Mouse (Mus musculus) gastrocnemius, adult 18-20 months (tissue): ENCODE data around the gene Rftn1. TPM values are rescaled to one million over a fixed set of nuclear protein-coding genes. Genes with fewer than 3 reads are reported as not detected.

Experiments
- DNase-seq: peaks from one replicate; pipeline ENCODE4 v3.0.0; 2021; ENCODE audit warnings: low spot score
- total RNA-seq, 2 experiments: library from RNA; stranded (reverse); gene quantifications; 2 replicates each; pipeline ENCODE4 v1.2.3; 2021

The Rftn1 gene
- total RNA-seq, 2 experiments from 2014 or later, result 10.3 to 10.6 TPM

DNA sequence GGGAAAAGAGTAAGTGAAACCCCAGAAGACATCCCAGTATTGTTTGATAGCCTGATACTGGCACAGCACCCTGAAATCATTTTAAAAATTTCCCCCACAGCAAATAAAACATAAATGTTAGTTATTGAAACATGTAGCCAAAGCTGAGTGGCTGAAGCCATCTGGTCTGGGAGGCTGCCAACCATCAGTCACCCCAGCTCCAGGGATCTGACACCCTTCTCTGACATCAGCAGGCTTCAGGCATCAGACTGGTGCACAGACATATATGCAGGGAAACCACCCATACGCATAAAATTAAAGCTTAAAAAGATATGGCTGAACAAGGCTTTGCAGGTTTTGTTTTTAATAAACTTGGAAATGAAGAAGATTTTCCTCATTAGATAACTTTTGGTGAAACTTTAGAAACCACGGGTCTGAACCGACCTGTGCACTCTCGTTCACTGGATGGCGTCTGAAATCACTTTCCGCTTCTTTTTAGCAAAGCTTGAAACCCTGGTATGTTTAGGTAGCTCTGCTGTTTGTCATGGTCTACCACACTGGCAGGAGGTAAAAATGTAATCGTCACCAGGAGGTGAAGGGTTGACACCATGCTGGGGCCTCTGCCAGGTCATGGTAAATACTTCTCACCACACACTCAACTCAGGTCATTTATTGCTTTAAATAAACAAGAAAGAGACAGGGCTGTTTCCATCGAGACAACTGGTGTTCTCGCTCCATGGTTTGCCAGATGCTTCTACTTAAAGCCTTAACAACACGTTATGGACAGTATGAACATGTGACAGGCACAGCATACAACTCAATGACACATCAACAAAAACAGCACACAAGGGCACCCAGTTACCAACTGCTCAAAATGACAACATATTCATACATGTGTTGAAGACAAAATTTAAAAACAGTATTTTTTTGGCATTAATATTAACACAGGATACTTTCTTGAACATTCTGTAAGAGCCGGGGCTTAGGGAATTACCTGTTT is 197.6 kb downstream of the Rftn1 start:
- DNase-seq, result no peak

DNA sequence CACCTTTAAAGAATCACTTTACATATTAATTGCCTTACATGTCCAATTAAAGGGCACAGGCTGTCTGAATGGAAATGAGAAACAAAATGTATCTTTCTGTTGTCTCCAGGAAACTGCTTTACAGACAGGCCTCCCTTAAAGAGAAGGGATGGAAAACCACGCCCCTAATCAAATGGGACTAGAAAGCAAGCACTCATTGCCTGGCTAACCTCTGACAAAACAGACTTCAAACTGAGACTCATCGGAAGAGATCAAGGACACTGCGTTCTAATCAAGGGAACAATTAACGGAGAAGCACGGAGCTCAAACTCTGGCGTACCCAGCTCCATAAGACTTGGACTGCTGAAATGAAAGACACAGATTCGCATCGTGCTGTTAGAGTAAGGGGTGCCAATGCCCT is 200.9 kb downstream of the Rftn1 start:
- DNase-seq, result no peak

DNA sequence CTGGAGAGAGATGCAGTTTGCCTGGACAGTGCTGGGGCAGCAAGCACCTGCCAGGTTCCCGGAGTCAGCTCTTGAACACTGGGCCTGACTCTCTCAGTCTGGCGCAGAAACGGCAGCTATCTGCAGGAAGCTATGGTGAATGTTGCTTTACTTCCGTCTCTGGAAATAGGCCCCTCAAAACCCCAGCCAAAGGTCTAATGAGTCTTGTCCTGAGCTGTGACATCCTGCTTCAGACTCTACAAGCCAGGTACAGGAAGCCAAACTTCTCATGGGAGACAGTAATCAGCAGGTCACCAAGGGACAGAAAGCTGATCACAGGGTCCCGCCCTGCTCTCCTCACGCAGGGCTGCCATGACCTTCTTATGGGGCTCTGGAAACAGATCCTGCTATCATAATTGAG is 203.4 kb downstream of the Rftn1 start:
- DNase-seq, result no peak

DNA sequence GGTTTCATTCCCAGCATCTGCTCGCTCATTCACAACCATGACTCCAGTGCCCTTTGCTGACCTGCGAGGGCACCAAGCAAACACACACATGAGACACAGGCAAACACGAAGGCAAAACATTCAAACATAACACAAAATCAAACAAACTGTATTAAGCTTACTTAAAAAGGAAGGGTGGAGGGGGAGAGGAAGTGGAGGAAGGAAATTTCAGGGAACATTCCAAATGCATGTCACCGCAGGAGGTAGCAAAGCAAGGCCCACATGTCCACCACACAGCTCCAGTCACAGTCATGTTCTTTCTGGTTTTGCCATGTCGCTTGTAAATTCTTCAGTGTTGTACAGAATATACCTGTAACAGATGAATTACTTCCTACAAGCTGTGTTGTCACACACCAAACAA is 207.0 kb downstream of the Rftn1 start:
- no peak for DNase-seq

DNA sequence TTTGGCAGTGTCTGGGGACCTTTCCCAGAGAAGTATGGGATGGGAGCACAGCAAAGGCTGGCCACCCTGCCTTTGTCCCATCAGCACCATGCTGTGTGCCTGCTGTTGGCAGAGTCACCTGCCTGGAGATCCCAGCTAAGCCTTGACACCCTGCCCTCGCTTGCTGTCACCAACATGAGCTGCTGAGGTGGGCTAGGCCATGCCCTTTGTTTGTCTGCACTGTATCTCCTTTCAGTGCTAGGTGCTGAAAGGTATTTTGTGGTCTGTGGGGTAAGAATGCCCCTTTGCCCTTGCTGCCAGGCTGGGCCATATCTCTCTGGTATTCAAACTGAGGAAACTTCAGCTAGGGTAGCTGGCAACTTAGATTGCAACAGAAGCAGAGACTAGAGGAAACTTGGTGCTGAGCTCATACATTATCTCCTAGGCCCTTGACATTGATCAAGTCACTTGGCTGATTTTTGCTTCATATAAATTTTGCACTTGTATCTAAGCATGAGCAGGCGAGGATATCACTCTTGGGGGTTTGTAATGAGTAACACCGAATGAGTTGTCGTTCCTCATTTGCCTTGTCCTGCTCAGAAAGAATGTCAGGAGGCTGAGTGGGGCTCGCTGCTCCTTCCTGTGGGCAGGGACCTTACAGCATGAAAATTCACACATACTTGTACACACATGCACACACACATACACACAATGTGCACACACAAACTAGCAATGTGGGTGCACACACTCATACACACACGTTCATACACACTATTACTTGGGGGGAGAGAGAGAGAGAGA is 207.7 kb downstream of the Rftn1 start:
- no peak for DNase-seq

DNA sequence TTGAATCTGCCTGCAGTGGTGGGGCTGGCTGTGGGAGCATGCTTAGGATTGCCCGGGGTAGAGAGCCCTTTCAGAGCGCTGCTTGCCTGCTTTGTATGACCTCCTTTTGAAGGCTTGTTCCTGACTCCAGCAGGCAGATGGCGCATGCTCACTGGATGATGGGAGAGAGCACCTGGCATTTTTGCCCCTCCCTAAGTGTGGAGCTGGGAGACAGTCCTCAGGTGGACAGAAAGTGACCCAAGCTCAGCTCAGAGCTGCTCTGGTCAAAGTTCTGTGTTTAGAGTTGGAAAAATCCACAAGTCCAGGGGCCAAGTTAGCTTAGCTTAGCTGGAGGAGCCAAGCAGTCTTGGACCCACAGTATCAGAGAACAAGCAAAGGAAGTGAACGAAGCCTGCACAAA is 208.9 kb downstream of the Rftn1 start:
- no peak for DNase-seq

DNA sequence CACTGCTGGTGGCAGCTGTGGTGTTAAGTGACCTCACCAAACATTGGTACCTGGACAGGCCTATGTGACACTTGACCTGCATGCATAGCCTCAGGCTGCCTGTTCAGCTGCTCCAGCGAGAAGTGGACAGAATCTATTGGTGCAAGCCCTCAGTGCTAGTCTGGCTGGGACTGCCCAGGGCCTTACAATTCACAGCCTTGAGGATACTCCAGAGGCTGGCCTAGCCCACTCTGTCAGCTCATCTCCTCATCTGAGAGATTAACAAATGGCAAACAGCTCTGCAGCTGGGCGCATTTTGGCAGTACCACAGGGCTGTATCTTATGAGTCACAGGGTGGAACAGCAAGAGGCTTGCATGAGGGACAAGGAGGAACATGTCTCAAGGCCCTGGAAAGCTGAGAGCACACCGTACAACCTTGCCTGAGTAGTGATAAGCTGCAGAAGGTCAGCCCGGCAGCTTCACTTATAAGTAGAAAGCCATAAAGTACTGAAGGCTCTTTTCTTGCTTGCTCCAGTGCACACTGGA is 210.7 kb downstream of the Rftn1 start:
- DNase-seq, result no peak

DNA sequence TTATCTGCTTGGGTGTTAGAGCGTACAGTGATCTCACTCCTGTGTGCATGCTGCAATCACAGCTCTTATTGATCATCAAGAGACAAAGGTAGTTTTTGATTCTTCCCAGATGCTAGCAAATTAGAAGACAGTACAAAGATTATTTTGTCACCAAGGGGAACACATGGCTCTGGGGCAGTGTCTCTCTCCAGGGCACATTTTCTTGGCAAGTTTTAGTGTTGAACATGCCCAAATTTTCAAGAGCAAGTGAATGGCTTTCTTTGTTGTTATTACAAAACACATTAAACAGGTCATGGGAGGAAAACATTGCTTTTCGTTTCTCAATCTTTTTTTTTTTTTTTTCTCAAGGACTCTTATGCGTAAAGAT is 213.1 kb downstream of the Rftn1 start:
- no peak for DNase-seq

DNA sequence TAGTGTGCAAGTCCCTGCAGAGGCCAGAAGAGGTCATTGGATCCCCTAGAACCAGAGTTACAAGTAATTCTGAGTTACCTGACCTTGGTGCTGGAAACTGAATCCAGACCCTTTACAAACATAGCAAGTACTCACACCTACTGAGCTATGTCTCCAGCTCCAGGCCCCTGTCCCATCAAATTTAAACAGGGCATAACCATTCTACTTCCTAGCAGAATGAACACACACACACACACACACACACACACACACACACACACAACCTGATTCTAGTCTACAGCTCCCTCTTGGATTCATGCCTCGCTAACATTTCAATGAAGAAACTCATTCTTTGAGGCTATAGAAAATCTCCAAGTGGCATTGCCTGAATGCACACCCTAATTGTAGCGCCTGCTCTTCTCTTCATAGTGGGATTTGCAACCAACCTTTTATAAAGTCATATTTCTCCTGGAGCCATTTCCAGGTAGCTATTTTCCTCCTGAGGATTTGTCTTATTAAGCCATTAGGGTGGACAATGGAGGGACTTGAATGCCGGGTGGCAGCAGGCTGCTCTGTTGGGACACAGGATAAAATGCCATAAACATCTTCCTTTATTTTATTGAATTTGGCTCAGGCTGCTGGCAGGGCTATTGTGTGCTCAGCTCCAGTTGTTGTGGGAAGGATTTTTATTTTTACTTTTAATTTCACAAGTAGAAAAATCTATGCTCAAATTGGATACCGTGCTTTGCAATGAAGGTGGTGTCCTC is 213.6 kb downstream of the Rftn1 start:
- DNase-seq, result no peak

DNA sequence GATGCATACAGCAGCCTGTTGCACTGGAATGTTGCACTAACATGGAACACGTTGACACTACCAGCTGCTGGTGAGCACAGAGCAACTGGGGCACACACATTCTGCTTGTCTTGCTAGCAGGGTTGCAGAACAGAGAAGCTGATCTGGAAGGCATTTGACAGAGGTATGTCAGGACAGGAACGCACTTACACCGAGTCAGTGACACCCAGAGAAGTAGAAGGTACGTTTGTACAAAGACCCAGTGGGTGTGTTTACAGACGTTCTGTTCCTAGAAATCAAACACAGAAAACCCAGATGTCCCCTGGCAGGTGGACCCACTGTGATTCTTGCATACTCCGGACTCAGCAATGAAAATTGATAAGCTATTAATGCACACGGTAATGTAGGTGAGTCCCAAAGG is 215.0 kb downstream of the Rftn1 start:
- no peak for DNase-seq

DNA sequence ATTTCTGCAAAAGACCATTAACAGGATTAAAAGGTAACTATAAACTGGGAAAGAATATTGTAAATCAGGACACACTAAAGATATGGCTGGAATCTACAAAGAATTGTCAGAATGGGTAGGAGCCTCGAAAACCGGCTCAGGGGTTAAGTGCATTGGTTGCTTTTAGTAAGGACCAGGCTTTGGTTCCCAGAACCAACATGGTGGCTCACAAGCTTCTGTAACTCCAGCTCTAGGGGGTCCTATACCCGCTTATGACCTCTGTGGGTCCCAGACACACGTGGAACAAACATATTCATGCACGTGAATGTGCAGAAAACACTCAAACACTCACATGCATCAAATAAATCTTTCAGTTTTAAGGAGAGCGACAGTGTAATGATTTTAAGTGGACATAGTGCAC is 215.5 kb downstream of the Rftn1 start:
- no peak for DNase-seq

DNA sequence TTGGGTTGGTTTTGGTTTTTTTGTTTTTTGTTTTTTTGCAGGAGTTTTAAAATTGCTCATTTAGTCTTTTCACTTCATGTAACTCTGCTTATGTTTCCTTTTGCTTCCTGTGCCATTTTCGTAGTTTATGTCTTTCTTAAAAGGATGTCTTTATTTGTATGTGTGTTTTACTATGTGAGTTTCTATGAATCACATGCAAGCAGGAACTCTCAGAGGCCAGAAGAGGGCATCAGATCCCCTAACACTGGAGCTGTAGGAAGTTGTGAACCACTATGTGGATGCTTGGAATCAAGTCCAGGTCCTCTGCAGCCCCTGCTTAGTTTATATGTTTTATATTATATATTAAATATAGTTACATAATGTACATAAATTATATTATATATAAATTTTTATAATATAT is 218.3 kb downstream of the Rftn1 start:
- DNase-seq, result no peak

DNA sequence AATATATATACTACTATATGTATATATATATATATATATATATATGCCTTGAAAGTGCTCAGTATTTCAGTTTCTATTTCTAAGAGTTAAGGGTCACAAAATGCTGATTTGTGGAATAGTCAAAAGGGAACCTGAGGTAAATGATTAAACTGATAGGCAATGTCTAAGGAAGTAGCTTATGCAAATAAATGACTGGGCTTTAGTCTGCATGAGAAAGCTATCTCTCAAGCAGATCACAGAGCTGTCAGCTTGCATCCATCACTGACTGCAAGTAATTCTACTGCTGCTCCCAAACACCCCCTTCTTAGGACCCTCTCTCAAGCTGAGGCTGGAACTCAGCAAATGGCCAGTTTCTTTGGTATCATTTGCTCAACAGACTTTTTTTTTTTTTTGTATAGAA is 219.4 kb downstream of the Rftn1 start:
- no peak for DNase-seq

DNA sequence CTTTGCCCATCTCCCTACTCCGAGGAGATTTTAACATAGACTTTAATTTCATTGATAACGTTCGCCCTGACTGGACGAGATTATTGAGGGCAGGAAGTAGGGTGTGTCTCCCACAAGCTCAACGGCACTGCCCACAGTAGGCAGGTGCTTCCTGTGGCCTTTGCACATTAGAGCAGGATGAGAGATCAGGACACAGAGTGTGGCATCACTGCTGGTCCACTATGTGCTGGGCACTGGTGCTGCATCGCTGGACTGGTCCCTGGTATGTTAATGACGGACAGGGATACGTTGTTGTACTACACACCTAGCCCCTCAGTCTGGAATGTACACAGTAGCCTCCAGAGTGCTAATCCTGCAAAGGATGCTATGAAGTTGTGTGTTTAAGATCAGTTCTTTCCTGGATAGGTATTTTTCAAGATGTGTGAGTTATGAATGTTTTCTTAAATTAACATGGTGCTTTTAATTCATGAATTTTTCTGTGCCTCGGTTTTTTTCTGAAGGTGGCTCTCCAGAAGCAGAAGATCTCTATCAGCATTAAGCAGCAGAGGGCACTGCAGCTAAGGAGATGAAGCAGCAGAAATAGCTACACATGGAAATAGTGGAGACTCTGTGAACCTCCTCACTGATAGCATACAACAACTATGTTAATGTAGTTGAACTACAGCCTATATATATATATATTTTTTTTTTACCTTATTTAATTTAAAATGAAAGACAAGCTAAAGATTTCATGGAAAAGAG is 221.8 kb downstream of the Rftn1 start:
- peak; percentile 71 for DNase-seq

DNA sequence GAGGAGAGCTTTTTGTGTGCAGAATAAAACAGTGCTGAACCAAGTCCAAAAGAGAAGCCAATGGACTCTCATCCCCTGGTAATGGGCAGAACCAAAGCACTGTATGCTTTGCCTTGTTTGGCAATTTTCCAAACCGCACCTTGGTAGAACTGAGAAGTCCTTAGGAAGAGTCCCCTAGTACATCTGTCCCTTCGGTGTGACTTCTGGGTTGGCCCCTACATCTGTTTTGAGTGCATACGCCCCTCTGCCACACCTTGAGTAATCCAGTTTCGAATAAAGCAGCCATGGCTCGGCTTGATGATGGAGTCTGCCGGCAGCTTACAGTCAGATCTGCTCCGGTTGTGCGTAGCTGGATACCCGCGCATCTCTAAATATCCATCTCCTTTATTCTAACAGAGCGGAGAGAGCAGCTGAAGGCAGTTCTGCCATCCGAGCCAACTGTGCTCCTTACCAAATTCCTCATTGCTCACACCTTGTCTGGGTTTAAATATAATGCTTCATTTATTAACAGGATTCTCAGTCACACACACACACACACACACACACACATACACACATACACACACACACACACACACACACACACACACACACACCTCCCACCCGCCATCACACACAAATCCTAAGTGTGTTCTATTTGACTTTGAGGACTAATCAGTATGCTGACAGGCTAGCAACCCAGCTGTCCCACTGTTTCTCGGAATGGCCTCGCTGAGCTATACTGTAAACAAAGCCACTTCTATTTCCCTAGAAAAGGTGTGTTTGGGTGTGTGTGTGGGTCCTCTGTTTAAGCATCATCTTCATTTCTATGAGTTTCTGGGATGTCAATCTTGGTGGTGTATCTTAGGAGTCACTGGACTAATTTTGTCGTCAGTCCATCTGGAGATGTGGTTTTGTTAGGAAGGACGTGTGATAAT is 224.4 kb downstream of the Rftn1 start:
- no peak for DNase-seq

DNA sequence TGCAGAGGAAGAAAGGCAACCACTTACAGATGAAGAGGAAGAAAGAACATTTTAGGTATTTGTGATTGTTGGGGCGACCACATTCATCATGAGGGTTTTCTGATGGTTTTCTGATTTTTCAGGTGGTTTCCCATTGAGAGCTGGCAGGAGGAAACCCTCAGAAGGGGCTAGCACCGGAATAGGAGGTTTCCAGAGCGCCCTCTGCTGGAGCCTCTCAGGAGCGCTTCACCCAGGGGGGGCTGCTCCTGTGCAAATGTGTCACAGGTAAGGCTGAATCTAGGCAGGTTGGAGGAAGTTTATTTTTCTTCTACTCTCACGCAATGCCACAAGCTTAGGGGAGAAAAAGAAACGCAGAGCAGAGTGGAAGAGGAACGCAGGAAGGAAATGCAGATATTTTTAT is 225.4 kb downstream of the Rftn1 start:
- no peak for DNase-seq

DNA sequence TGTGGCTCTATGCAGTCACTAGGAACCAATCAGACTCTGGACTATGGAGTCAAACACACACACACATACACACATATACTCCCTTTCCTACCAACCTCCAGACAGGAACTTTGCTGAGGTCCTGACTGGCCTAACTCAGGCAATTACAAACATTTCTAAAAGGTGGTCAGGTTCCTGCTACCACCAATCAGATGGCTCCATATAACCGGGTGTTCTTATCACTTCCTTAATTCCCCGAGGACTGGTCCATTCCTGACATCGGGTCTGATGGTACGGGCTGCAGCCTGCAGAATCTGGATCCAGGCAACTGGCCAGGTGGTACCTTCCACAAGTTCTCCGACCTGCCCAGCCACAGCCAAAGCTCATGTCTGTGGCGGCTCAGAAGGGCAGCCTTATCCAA is 226.0 kb downstream of the Rftn1 start:
- no peak for DNase-seq

DNA sequence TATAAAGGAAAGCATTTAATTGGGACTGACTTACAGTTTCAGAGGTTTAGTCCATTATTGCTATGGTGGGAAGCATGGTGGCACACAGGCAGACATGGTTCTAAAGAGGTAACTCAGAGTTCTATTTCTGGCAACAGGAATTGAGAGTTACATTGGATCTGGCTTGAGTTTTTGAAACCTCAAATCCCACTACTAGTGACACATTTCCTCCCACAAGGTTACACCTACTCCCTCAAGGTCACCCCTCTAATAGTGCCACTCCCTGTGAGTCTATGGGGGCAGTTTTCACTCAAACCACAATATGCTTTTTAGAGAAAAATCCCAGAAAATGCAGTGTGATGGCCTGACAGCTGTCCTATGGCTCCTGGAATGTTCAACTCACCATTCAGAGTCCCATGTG is 231.5 kb downstream of the Rftn1 start:
- DNase-seq, result no peak

DNA sequence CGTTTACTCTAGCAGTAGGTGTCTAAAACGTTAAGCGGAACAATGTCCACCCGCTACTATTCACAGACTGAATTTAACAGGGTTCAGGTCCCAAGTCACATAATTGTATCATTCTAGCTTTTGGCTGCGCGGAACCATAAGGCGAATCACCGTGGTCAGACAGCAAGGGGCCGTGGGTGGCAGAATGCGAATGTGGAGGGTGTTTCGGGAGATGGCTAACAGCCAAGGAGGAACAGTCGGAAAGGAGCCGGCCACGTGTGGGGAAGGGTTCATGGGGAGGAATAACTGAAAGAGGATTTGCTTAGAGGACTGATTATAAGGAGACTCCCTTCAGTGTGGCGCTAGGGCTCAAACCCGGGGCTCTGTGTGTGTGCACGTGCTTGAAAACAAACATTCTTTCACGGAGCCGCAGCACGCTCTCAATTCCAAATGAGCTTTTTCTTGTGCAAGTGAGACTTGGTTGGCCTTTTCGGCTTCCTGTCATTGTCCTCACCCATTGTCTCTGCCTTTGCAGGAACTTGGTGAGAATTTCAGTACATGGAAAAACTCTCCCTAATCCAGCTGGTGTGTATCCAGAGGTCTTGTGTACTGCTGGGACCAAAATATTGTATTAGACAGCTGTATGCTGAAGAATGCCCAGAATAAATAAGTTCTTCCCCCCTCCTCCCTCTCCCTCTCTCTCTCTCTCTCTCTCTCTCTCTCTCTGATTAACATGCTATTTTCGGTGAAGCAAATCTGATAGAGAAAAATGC is 238.4 kb downstream of the Rftn1 start:
- DNase-seq, result peak; percentile 16
